Mouse (Mus musculus) CD4-positive, CD25-positive, alpha-beta regulatory T cell (primary cell): ENCODE measurements around the gene Gba2. TPM values are rescaled to one million over a fixed set of nuclear protein-coding genes. Genes with fewer than 3 reads are reported as not detected.

Experiments
- polyA plus RNA-seq: library from polyadenylated mRNA; unstranded; fragments of 100-300 nt; shearing (Covaris generic); gene quantifications from one replicate; pipeline ENCODE4 v1.2.1, GENCODE M21; 2017

The Gba2 gene
- polyA plus RNA-seq, result 51.7 TPM

DNA sequence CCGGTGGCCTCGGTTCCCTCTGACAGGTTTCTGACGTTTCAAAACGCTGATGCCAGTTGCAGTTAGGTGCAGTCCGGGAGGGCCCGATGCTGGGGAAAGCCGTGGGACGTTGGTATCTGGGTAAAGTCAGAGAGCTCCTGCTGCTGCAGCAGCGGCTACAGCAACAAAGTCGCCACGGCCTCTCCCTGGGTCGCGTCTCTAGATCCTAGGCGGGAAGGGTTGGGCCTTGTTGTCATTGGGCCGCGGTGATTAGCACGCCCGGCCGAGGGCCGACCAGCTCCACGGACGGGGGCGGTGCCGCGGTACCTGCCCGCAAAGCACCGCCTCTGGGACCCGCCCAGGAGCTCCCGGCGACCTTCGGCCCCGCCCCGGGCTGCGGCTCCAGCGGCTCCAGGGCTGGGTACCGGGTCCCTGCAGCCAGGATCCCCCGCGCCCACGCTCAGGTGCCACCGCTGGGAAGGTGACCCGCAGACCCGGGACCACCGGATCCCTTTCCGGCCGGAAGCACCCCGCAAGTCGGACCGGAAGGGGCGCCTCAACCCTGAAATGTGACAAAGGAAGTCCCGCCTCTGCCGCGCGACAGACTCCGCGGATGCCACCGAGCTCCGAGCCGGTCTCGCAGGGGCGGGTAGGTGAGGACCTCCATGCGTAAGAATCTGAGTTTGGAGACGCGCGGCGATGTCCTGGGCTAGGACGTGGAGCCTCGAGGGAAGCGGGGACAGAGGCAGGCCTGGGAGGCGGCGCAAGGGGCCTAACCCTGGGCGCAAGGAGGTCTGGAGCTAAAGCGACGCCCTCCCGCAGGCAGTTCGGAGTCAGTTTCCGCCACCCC lies at the start of gene Gba2, which contains the start of gene Rgp1:
TSS of gene Gba2 (minus strand) at position 498 of the 829 bp plus-strand sequence.
TSS of gene Rgp1 (plus strand) at position 340 of the 829 bp plus-strand sequence.

DNA sequence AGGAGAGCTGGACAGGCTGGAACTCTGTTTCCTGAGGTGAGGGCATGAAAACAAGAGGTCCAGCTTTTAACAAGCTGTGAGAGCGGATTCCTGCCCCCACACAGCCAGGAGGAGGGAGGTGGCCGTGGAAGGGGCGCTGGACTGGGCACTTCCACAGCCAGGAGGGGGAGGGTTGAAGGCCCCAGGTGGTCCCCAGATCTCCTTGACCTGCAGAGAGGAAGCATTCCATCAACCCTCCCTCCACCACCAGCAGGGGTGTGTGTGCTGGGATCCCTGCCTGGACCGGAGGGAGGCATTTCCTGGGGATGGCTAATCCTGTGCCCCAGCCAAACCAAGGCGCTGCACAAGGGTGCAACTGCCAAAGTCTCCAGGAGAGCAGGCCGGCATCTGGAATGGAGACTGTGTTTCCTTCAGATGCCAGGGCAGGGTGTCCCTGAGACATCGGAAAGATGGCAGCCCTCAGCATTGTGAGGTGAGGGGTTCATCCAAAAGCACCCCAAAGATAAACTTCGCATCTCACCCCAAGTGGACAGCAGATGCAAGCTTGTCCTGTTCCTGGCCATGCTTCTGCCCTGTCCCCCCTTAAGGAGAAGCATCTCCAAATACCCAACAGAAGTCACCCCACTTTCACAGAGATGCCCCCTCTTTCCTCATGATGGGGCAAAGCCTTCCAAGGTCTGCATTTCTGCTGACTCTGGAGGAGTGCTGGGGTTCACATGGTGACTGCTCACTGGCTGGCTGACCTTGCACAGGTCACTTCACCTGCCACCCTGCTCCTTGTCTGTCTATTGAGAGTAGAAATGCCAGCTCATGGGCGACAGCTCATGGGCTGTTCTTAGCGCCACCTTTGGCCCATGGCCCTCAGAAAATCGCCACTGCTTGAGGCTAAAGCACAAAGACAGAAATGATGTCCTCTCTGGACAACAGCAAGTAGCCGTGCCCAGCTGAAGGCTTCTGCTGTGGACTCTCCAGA lies 6.1 kb upstream of the Gba2 start, which contains the start of gene Msmp:
TSS of gene Msmp (minus strand) at position 51 of the 973 bp plus-strand sequence.

DNA sequence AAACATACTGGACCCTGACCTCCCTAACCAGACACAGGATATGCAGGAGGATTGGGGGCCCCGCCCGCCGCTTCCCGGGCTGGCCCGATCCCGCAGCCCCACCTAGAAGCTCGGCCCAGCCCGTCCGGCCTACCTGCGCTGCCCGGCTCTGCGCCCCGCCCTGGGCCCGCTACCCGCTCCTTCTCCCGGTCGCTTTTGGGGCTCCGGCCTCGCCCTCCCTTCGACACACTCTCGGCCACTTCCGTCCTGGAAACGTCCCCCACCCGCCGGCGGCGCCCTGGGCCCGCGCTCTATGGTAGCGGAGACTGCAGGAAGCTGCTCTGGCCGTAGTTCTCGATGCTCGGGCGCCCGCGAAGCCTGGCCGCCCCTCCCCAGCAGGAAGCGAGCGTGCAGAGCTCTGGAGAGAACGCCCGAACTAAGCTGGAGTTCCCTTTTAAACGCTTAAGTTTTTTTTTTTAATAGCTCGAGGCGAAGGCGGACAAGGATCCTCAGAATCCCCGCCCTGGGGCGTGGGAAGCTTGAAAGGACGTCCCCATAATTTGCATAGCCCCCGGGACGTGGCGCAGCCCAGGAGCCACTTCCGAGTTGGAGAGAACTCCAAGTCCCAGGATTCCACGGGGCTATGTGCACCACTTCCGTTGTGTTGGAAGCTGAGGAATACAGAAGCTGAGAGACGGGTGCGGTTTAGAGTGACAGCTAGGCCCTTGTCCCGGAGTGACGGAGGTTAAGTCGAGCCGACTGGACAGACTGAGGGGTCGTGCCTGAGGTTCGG lies 16.5 kb downstream of the Gba2 start, which contains the start of the genes Creb3 and Tln1:
TSS of gene Creb3 (plus strand) at position 336 of the 772 bp plus-strand sequence.
TSS of gene Tln1 (minus strand) at position 695 of the 772 bp plus-strand sequence.

Other genes with a start within 250 kb of the Gba2 start
- gene Rusc2, start 196.9 kb downstream of the Gba2 start, polyA plus RNA-seq, result 0.08 TPM
- gene Fam166b, start 149.7 kb downstream of the Gba2 start, polyA plus RNA-seq, result not detected
- 68.3 TPM for gene Tesk1, start 136.9 kb downstream of the Gba2 start, polyA plus RNA-seq
- gene Cd72, start 124.2 kb downstream of the Gba2 start, polyA plus RNA-seq, result 60.0 TPM
- 155 TPM for gene Sit1, start 95.1 kb downstream of the Gba2 start, polyA plus RNA-seq
- 90.4 TPM for gene Ccdc107, start 86.0 kb downstream of the Gba2 start, polyA plus RNA-seq
- gene Arhgef39, start 79.2 kb downstream of the Gba2 start, polyA plus RNA-seq, result 5.7 TPM
- 1.1 TPM for gene Car9, start 71.9 kb downstream of the Gba2 start, polyA plus RNA-seq
- gene Tpm2, start 55.1 kb downstream of the Gba2 start, polyA plus RNA-seq, result not detected
- 82.0 TPM for gene Creb3, start 16.5 kb downstream of the Gba2 start, polyA plus RNA-seq
- 266 TPM for gene Tln1, start 16.2 kb downstream of the Gba2 start, polyA plus RNA-seq
- 18.0 TPM for gene Rgp1, start 158 bp downstream of the Gba2 start, polyA plus RNA-seq
- gene Msmp, start 5.6 kb upstream of the Gba2 start, polyA plus RNA-seq, result 4.2 TPM
- not detected for gene Npr2, start 53.1 kb upstream of the Gba2 start, polyA plus RNA-seq
- 0.39 TPM for gene Spag8, start 74.7 kb upstream of the Gba2 start, polyA plus RNA-seq
- gene Hint2, start 77.6 kb upstream of the Gba2 start, polyA plus RNA-seq, result 73.0 TPM
- gene Tmem8b, start 90.1 kb upstream of the Gba2 start, polyA plus RNA-seq, result 2.1 TPM
- 1.2 TPM for gene Fam221b, start 90.3 kb upstream of the Gba2 start, polyA plus RNA-seq
- not detected for gene Olfr70, start 121.9 kb upstream of the Gba2 start, polyA plus RNA-seq
- gene Olfr71, start 131.4 kb upstream of the Gba2 start, polyA plus RNA-seq, result not detected
- gene Hrct1, start 148.3 kb upstream of the Gba2 start, polyA plus RNA-seq, result not detected
- 0.11 TPM for gene Spaar, start 151.2 kb upstream of the Gba2 start, polyA plus RNA-seq
- not detected for gene Olfr159, start 192.1 kb upstream of the Gba2 start, polyA plus RNA-seq
- gene Olfr156, start 245.0 kb upstream of the Gba2 start, polyA plus RNA-seq, result not detected